Mouse (Mus musculus): ENCODE measurements at regions not wholly inside any gene's neighbourhood (a gene's known extent, or its start where the extent isn't known, plus 50 kb on each side); places are given as distances from the start of the nearest gene placed in this dataset.

- Histone ChIP-seq H3K27ac (no peak overlapping the region), H3K9ac (no peak overlapping the region), H3K36me3 (no peaks in the 10 kb centered on the region), H3K4me2 (no peak overlapping the region), H3K4me3 (no peak overlapping the region), H3K4me1 (0 out of 2 replicates have a peak, but pooled peaks cover 4% of the 10 kb centered on the region), H3K27me3 (no peaks in the 10 kb centered on the region), H3K9me3 (no peaks in the 10 kb centered on the region)
- ATAC-seq (ENCODE audit: insufficient number of reproducible peaks, low FRiP score, low TSS enrichment, low read depth) = no peak
- 32% methylated on average over 2 of the region's 2 CpGs for WGBS
Observed at GRCm38 (mm10) chr3:137529592-137529960, 91.8 kb upstream of the Ddit4l start.

DNA sequence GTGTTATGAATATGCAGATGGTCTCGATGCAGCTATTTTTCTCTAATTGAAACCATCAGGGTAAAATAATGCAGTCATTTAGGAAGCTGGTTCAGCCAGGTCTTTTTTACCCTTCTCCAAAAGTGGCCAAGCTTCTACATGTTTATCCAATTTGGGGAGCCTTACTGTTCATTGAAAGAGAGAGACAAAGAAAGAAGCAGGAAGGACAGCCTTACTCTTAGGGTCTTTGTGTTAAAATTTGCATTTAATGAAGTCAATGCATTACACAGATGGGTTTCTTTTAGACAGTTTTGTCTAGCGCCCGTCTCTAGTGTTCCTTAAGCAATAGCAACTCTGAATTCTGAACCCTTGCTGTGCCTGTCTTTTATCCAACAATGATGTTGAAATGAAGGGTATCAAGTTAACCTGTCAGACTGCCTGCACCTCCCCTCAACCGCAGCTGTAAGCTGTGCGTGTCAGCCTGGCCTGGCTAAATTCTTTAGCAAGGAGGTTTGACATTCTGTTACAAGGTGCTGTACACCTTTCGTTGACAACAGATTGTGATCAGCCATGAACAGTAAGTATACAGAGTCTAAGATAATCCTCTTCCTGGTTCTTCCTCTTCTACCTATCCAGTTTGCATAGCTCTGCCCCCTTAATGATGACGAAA, 91.3 kb upstream of the Ddit4l start:
- no peaks in the 10 kb centered on the region for H3K27me3 ChIP-seq
- H3K27ac ChIP-seq = no peak overlapping the region
- no peaks in the 10 kb centered on the region for H3K9me3 ChIP-seq
- no peak for ATAC-seq (ENCODE audit: insufficient number of reproducible peaks, low FRiP score, low TSS enrichment, low read depth)
- no peak overlapping the region for H3K4me3 ChIP-seq
- H3K36me3 ChIP-seq = no peaks in the 10 kb centered on the region
- H3K4me1 ChIP-seq = 0 out of 2 replicates have a peak, but pooled peaks cover 4% of the 10 kb centered on the region
- WGBS = 46% methylated on average over 7 of the region's 7 CpGs
- no peak overlapping the region for H3K4me2 ChIP-seq
- no peak overlapping the region for H3K9ac ChIP-seq

DNA sequence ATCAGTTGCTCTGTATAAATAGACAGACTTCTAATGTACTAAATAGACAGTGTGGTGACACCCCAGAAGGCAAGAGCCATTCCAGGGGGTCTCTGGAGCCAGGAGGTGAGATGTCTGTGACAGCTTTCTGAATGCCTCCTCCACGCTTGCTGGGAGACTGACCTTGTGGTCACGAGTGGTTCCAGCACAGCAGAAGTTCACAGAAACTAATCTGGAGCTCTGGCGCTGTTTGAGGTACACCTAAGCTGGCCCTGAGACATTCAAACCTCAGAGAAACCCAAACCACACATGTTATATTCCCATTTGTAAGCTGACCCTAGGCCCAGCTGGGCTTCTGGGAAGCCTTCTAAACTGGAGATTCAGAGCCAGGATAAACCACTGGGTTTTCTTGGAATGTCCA, 79.7 kb upstream of the Ddit4l start:
- 0 out of 2 replicates have a peak, but pooled peaks cover 2% of the 10 kb centered on the region for H3K27me3 ChIP-seq
- 75% methylated on average over 3 of the region's 3 CpGs for WGBS
- no peaks in the 10 kb centered on the region for H3K4me1 ChIP-seq
- ATAC-seq (ENCODE audit: insufficient number of reproducible peaks, low FRiP score, low TSS enrichment, low read depth) = no peak
- H3K36me3 ChIP-seq = no peaks in the 10 kb centered on the region
- no peaks in the 10 kb centered on the region for H3K9me3 ChIP-seq
- no peak overlapping the region for H3K4me2 ChIP-seq
- no peak overlapping the region for H3K4me3 ChIP-seq
- no peak overlapping the region for H3K27ac ChIP-seq
- H3K9ac ChIP-seq = no peak overlapping the region

- Histone ChIP-seq H3K36me3 (no peaks in the 10 kb centered on the region), H3K27me3 (no peaks in the 10 kb centered on the region), H3K4me2 (no peak overlapping the region), H3K4me1 (peaks cover 1% of the 10 kb centered on the region), H3K9me3 (no peaks in the 10 kb centered on the region), H3K4me3 (no peak overlapping the region), H3K27ac (no peak overlapping the region), H3K9ac (no peak overlapping the region)
- ATAC-seq (ENCODE audit: insufficient number of reproducible peaks, low FRiP score, low TSS enrichment, low read depth) = no peak
- 80% methylated on average over 1 of the region's 1 CpGs for WGBS
Observed at GRCm38 (mm10) chr3:137542343-137542742, 79.1 kb upstream of the Ddit4l start.

DNA sequence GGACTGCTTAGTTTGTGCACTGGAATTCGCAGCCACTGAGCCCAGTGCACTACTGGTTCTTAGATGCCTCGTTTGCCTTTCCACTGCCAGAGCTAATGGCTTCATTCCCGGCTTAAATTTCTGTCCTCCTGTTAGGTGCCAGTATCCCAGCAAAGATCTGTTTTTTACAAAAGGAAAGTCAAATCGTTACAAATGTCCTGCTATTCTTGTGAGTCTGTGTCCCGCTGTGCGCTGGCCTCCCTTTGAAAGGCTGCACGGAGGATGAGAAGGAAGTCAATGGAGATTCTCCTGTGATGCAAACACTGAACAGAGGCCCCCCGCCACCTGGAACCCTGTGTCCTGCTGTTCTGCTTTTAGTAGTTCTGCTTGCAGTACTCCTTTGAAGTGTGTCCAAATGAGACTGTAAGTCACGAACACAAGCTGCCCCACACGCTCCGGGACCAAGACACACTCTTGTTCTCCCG, 74.0 kb upstream of the Ddit4l start:
- 8% methylated on average over 12 of the region's 12 CpGs for WGBS
- Histone ChIP-seq H3K27me3 (no peaks in the 10 kb centered on the region), H3K9ac (no peak overlapping the region), H3K4me2 (peak overlapping the region; percentile 24), H3K4me3 (peak overlapping the region; percentile 1; the same call in 1 of the 2 replicates), H3K9me3 (no peaks in the 10 kb centered on the region), H3K27ac (no peak overlapping the region; the same call in 1 of the 2 replicates), H3K36me3 (no peaks in the 10 kb centered on the region), H3K4me1 (peaks cover 11% of the 10 kb centered on the region)
- ATAC-seq (ENCODE audit: insufficient number of reproducible peaks, low FRiP score, low TSS enrichment, low read depth) = no peak

GRCm38 (mm10) chr3:137547938-137548337, 73.5 kb upstream of the Ddit4l start:
- no peak for ATAC-seq (ENCODE audit: insufficient number of reproducible peaks, low FRiP score, low TSS enrichment, low read depth)
- no peak overlapping the region; the same call in 1 of the 2 replicates for H3K27ac ChIP-seq
- 8% methylated on average over 6 of the region's 6 CpGs for WGBS

DNA sequence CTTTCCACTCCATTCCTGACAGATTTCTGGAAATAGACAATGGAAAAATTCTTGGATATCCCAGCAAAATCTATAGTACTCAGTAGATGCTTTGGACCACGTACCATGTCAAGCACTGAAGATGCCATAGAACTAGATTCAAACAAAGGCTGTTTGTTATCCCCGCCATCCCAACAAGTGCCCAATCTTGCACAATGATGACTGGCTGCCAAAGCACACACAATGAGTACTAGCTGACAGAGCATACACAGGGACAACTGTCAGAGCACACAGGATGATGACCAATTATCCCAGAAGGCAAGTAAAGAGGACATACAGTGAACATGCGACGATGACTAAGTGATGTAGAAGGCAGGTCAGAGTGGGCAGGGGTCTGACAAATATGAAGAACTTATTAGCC, 70.7 kb upstream of the Ddit4l start:
- no peak overlapping the region for H3K4me2 ChIP-seq
- no peak overlapping the region for H3K9ac ChIP-seq
- H3K9me3 ChIP-seq = no peaks in the 10 kb centered on the region
- no peak for ATAC-seq (ENCODE audit: insufficient number of reproducible peaks, low FRiP score, low TSS enrichment, low read depth)
- no peaks in the 10 kb centered on the region for H3K27me3 ChIP-seq
- WGBS = 95% methylated on average over 4 of the region's 4 CpGs
- H3K36me3 ChIP-seq = no peaks in the 10 kb centered on the region
- peaks cover 13% of the 10 kb centered on the region for H3K4me1 ChIP-seq
- H3K4me3 ChIP-seq = no peak overlapping the region
- no peak overlapping the region for H3K27ac ChIP-seq

More at GRCm38 (mm10) chr3:137547938-137548337, 73.5 kb upstream of the Ddit4l start:
- Histone ChIP-seq H3K9me3 (no peaks in the 10 kb centered on the region), H3K4me2 (peak overlapping the region; percentile 24), H3K4me1 (peaks cover 11% of the 10 kb centered on the region), H3K9ac (no peak overlapping the region), H3K27me3 (no peaks in the 10 kb centered on the region), H3K4me3 (peak overlapping the region; percentile 1; the same call in 1 of the 2 replicates), H3K36me3 (no peaks in the 10 kb centered on the region)

DNA sequence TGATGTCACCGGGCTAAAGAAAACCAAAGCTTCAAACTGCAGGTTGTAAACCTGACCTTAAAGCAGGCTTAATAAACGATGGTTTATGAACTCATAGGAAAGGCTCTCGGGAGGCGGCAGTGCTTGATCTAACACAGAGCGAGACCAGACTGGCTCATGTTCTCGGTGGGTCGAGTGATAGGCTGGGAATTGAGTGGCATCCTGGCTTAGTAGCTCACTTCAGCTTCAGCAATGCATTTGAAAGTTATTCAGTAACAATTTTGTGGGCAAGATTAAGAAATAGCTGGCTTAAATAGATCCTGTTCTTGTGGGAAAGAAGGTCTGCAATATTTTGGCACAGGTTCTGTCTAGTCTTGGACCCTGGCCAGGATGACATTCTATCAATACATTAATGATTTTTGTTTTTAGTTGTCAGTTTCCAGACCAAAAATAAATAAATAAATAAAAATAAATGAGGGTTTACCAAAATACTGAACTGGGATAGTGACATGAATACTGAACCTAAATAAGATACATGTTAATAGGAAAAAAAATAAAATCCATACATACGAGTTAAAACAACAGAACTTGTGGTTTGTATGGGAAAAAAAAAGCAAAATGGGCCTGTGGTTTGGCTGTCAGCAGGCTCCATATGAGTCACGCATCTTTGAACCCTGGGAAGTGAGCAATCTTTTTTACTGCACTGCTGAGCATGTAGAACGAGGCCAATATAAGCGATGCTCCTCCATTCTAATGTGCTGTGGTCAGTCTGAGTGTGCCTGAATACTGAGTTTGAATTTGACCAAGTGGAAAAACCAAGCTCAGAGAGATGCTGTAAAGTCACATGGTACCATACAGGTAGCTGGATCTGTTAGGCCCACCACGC, 68.7 kb upstream of the Ddit4l start:
- peak; percentile 73 for ATAC-seq (ENCODE audit: insufficient number of reproducible peaks, low FRiP score, low TSS enrichment, low read depth)
- H3K9ac ChIP-seq = no peak overlapping the region
- WGBS = 38% methylated on average over 12 of the region's 12 CpGs
- no peak overlapping the region for H3K4me3 ChIP-seq
- H3K4me1 ChIP-seq = peaks cover 9% of the 10 kb centered on the region; the same call in 1 of the 2 replicates
- H3K36me3 ChIP-seq = no peaks in the 10 kb centered on the region
- H3K27me3 ChIP-seq = no peaks in the 10 kb centered on the region; the same call in 1 of the 2 replicates
- no peak overlapping the region for H3K4me2 ChIP-seq
- no peaks in the 10 kb centered on the region for H3K9me3 ChIP-seq
- H3K27ac ChIP-seq = no peak overlapping the region

GRCm38 (mm10) chr3:137560851-137561449, 60.5 kb upstream of the Ddit4l start:
- WGBS = 20% methylated on average over 6 of the region's 6 CpGs
- peak; percentile 72; the same call in 1 of the 2 replicates for ATAC-seq (ENCODE audit: insufficient number of reproducible peaks, low FRiP score, low TSS enrichment, low read depth)
- no peak overlapping the region for H3K4me3 ChIP-seq

DNA sequence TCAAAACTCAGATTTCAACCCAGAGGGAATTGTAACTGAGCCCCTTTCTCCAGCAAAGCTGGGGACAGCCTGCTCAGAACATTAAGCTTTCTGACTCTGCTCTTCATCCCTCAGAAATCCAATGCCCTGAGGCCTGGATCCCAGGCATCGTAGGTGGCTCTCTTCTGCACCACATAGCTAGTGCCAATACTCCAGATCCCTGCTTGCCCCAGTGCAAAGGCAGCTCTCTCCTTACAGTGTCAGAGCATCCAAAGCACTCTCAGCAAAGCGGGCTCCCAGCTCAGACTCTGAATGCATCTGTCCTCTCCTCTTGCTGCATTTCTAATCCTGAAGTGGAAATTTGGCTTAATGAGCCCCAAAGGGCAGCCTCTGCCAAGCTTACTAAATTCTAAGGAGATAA, 59.4 kb upstream of the Ddit4l start:
- Histone ChIP-seq H3K4me3 (no peak overlapping the region), H3K9ac (no peak overlapping the region), H3K36me3 (no peaks in the 10 kb centered on the region), H3K4me2 (no peak overlapping the region), H3K27ac (0 out of 2 replicates have a peak overlapping the region, but pooled peaks have one; percentile 27), H3K27me3 (no peaks in the 10 kb centered on the region; the same call in 1 of the 2 replicates), H3K9me3 (no peaks in the 10 kb centered on the region), H3K4me1 (peaks cover 12% of the 10 kb centered on the region)
- no peak for ATAC-seq (ENCODE audit: insufficient number of reproducible peaks, low FRiP score, low TSS enrichment, low read depth)
- 45% methylated on average over 2 of the region's 2 CpGs for WGBS

More at GRCm38 (mm10) chr3:137560851-137561449, 60.5 kb upstream of the Ddit4l start:
- Histone ChIP-seq H3K9me3 (no peaks in the 10 kb centered on the region), H3K27ac (peak overlapping the region; percentile 51; the same call in 1 of the 2 replicates), H3K27me3 (no peaks in the 10 kb centered on the region; the same call in 1 of the 2 replicates), H3K9ac (no peak overlapping the region), H3K4me2 (no peak overlapping the region), H3K36me3 (no peaks in the 10 kb centered on the region), H3K4me1 (peaks cover 12% of the 10 kb centered on the region)

GRCm38 (mm10) chr3:137563541-137564080, 57.8 kb upstream of the Ddit4l start:
- H3K36me3 ChIP-seq = no peaks in the 10 kb centered on the region
- WGBS = 67% methylated on average over 6 of the region's 6 CpGs
- no peak overlapping the region for H3K4me3 ChIP-seq
- no peak overlapping the region for H3K9ac ChIP-seq
- H3K27me3 ChIP-seq = no peaks in the 10 kb centered on the region
- peaks cover 12% of the 10 kb centered on the region for H3K4me1 ChIP-seq
- H3K9me3 ChIP-seq = no peaks in the 10 kb centered on the region
- no peak for ATAC-seq (ENCODE audit: insufficient number of reproducible peaks, low FRiP score, low TSS enrichment, low read depth)
- no peak overlapping the region for H3K4me2 ChIP-seq
- no peak overlapping the region for H3K27ac ChIP-seq

Measured in limb, embryonic 15.5 days (tissue).